Mouse (Mus musculus) gonadal fat pad, adult 2 months (tissue): ENCODE measurements around the gene Ptgir. TPM values are rescaled to one million over a fixed set of nuclear protein-coding genes. Genes with fewer than 3 reads are reported as not detected.
A peak's percentile ranks its signal among the peaks of the same experiment; 100 is the strongest.

Experiments
- DNase-seq: peaks from one replicate; pipeline ENCODE4 v3.0.0-alpha.2; 2012; ENCODE audit warnings: low read depth
- polyA plus RNA-seq: library from polyadenylated mRNA; depleted of rRNA; stranded (reverse); fragments of >200 nt; gene quantifications from 2 replicates; pipeline ENCODE4 v1.2.3, GENCODE M21; 2012; rRNA removed

The Ptgir gene
- polyA plus RNA-seq: 4.3 and 6.2 TPM in 2 replicates

- DNase-seq: no peak
Measured at GRCm38 (mm10) chr7:16906281-16906680, at the start of gene Ptgir. Ptgir (plus strand) TSS chr7:16906490.

DNA sequence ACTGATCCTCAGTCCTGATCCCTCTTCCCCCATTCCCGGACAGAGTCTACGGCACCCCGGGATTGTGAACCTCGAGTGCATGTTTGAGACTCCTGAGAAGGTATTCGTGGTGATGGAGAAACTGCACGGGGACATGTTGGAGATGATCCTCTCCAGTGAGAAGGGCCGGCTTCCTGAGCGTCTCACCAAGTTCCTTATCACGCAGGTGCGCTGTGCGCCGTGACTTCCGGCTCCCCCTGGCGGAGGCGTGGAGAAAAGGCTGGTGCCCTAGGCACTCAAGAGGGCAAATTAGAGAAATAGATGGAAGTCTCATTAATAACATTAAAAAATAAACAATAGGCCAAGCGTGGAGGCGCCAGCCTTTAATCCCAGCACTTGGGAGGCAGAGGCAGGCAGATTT is 48.0 kb upstream of the Ptgir start:
- DNase-seq: no peak

- DNase-seq: no peak
Measured at GRCm38 (mm10) chr7:16859902-16860651, 46.2 kb upstream of the Ptgir start.

GRCm38 (mm10) chr7:16867488-16867887 is 38.8 kb upstream of the Ptgir start:
- DNase-seq: no peak

DNA sequence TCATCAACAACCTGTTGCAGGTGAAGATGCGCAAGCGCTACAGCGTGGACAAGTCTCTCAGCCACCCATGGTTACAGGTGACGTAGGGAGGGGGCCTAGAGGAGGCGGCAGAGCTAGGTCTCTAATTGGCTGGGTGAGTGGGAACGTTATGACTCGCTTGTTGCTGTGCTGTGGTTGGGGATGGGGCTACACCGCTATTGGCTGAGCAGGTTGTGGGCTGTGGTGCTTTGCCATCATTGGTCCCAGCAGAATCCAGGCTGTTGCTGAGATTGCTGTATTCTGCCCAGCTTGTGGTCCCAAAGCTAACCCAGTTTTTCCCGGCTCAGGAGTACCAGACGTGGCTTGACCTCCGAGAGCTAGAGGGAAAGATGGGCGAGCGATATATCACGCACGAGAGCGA is 36.8 kb upstream of the Ptgir start:
- no peak for DNase-seq

DNA sequence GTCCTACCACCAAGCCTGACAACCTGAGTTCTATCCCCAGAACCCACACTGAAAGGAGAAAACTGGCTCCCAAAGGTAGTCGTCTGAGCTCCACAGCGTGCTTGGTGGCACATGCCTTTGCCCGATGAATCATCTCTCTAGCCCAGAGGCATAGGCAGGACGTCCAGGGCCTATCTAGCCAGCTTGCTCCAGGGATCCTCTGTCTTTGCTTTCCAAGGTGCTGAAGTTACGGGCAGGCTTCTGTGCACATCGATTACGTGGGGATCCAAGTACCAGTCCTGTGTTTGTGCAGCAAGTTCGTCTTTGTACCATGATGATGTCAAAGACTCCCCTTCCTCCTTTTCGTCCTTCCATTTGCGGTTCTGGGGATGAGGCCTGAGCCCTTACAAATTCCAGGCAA is 34.7 kb upstream of the Ptgir start:
- DNase-seq: no peak

GRCm38 (mm10) chr7:16872478-16872877 is 33.8 kb upstream of the Ptgir start:
- no peak for DNase-seq

GRCm38 (mm10) chr7:16873392-16873791 is 32.9 kb upstream of the Ptgir start:
- DNase-seq: no peak

GRCm38 (mm10) chr7:16874190-16874589 is 32.1 kb upstream of the Ptgir start:
- DNase-seq: no peak

DNA sequence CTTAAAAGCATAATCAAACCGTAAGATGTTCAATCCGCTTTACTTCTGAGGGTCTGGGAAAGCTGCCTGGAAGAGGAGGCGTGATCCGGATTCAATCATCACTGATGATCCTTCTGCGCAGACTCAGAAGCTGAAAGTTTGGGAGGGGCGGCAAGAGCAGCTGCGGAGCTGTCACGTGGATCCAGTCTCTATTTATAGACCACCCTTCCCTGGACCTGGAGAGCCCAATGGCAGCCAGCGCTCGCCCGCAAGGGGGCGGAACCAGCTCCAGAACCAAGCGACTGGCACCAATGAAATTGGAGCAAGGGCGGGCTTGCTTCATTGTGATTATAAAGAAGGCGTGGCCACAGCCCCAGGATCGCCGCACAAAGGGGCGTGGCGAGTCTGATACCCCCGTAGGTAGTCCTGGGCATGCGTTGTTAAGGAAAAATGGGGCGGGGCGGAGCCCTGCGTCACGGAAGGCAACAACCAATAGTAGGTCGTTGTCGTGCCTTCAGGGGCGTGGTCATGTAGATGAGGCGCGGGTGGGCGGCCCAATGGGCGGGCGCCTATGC is 31.5 kb upstream of the Ptgir start:
- DNase-seq: peak; percentile 93

- DNase-seq: no peak
Measured at GRCm38 (mm10) chr7:16875310-16875325, 31.2 kb upstream of the Ptgir start, which contains the start of gene Dact3. Dact3 (plus strand) TSS chr7:16875317.

DNA sequence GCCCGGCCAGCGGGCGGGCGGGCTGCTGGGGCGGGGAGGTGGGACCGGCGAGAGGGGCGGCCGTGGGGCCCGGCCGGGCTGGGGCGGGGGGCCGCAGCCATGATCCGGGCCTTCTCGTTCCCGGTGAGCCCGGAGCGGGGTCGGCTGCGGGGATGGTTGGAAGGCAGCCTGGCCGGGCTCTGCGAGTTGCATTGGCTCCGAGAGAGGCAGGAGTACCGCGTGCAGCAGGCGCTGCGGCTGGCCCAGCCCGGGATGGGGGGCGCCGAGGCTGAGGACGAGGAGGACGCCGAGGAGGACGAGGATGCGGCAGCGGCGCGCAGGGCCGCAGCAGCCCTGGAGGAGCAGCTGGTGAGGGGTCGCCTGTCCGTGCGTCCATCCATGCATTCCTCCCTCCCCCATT is 31.0 kb upstream of the Ptgir start:
- DNase-seq: no peak

DNA sequence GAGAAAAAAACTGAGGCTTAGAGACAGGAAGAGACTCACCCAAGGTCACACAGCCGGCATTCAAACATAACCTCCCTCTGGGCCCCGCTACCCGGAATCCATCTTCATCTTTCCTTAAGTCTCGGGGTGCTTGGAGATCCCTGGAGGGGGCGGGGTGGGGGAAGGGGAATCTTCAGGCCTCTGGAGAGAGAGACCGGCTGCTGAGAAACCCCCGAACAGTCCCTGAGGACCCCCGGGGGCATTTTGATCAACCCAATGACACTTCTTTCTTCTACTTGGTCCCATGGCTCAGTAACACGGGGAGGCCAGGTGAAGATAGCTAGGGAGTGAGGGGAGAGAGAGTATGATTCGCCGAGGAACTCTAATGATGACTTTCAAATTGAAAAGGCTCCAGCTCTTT is 30.3 kb upstream of the Ptgir start:
- DNase-seq: no peak

DNA sequence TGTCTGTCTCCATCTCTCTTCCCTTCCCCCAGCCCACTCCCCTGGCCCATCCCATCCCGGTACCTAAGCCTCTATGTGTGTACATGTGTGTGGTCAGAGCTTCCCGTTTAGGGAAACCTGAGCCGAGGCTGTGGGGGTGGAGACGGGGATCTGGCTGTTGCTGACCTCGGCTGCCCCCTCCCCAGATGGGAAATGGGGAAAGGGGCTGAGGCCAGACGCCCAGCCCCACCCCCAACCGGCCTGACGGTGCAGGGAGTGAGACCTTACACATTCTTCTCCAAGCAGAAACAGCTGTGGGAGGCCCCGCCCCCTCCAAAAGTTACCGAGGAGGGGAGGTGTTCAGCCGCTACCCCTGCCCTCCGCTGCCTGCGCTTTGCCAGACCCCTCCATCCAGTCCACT is 29.7 kb upstream of the Ptgir start:
- no peak for DNase-seq

DNA sequence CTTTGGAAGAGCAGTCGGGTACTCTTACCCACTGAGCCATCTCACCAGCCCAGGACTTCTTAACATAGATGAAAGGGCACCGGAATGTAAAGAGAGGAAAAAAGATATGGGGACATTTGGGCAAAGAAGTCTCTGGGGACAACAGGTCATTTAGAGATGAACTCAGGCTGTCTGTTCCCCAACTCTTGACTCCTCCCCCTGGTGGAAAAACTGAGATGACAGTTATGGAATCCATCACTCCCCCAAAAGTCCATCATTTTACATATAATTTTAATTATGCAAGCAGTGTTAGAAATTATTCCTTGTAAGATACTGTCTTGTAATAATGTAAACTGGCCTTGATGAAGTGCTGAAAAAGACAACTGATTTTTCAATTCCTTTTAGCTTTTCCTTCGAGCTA is 28.6 kb upstream of the Ptgir start:
- DNase-seq: no peak

- no peak for DNase-seq
Measured at GRCm38 (mm10) chr7:16879796-16880547, 26.3 kb upstream of the Ptgir start.

DNA sequence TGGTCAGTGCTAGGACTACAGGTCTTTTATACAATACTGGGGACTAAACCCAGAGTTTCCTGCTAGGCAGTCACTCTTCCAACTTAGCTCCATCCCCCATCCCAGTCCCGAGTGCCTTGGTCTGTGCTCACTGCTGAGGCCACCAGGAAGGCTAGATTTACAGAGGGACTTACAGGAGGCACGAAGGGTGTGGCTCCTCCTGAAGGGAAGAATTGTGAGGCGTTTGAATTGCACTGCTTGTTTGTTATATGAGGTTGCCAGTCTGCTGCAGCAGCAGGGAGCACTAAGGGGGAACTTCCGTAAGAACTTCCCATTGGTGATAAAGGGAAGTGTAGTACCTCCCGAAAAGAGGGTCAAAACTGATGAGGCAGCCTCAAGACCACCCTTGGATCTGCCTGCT is 25.7 kb upstream of the Ptgir start:
- DNase-seq: no peak

- no peak for DNase-seq
Measured at GRCm38 (mm10) chr7:16883162-16883561, 23.1 kb upstream of the Ptgir start.

DNA sequence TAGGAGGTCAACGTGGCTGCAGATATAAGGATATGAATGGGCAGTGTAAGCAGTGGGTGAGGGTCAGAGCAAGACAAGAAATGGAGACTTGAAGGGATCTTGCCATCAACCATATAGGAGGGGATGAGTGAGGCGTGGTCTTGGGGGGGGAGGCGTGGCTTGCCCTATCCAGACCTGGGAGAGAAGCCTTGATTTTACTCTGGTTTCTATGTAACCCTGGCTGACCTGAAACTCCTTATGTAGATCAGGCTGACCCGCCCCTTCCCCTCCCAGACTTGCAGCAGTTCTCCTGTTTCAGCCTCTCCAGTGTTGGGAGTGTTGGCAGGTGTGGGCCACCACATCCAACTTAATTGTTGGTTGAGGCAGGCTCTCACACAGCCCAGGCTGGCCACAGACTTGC is 22.0 kb upstream of the Ptgir start:
- no peak for DNase-seq

- no peak for DNase-seq
Measured at GRCm38 (mm10) chr7:16885271-16885776, 21.0 kb upstream of the Ptgir start.

- DNase-seq: no peak
Measured at GRCm38 (mm10) chr7:16885905-16886304, 20.4 kb upstream of the Ptgir start.

DNA sequence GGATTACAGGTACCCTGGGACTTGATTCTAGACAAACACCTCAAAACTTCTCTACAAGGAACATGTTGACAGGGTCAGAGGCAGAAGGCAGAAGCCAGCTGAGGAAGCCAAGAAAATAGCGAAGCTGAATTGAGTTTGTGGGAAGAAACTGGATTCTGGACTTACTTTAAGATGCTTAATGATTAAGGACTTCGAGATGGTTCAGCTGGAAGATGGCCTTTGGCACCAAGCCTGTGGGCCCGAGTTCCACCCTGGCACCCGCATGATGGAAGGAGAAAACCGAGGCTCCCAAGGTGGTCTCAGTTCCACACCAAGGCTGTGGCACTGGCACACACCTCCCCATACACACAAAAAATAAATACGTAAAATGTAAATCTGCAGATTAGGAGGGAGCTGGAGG is 15.8 kb upstream of the Ptgir start:
- DNase-seq: no peak

GRCm38 (mm10) chr7:16890944-16891343 is 15.3 kb upstream of the Ptgir start:
- DNase-seq: no peak
